Mouse (Mus musculus) CD8-positive naive resting alpha-beta T cell, adult 2 months (primary cell): ENCODE results near the gene Slc7a7.

Source experiments
- DNase-seq, 2 experiments: peaks; one replicate each; pipeline ENCODE4 v3.0.0; 2022; ENCODE audit warnings: low read depth in 2 of 2, low spot score in 2 of 2

Gene Slc7a7

GRCm38 (mm10) chr14:54432837-54433830 lies 15.6 kb upstream of the Slc7a7 start:
- no peak for DNase-seq

- DNase-seq, result peak; percentile 6 to 14
These were observed 14.7 kb upstream of the Slc7a7 start for GRCm38 (mm10) chr14:54432078-54432836.

- no peak for DNase-seq
These were observed 13.9 kb upstream of the Slc7a7 start, which contains the start of gene Mmp14 for GRCm38 (mm10) chr14:54431334-54432077. Gene Mmp14 (plus strand): TSS chr14:54431612.

GRCm38 (mm10) chr14:54430406-54431145 lies 13.0 kb upstream of the Slc7a7 start:
- no peak for DNase-seq

GRCm38 (mm10) chr14:54429332-54430093 lies 11.9 kb upstream of the Slc7a7 start:
- no peak for DNase-seq

GRCm38 (mm10) chr14:54428421-54428820 lies 10.8 kb upstream of the Slc7a7 start:
- no peak for DNase-seq

GRCm38 (mm10) chr14:54427696-54428095 lies 10.1 kb upstream of the Slc7a7 start:
- DNase-seq, result no peak

- peak; percentile 55 to 64 for DNase-seq
These were observed 9.3 kb upstream of the Slc7a7 start, which contains the start of gene Mrpl52 for GRCm38 (mm10) chr14:54426689-54427398. Gene Mrpl52 (plus strand): TSS chr14:54426909.

- DNase-seq, result no peak
These were observed 8.6 kb upstream of the Slc7a7 start for GRCm38 (mm10) chr14:54426003-54426688.

- no peak for DNase-seq
These were observed 8.0 kb upstream of the Slc7a7 start for GRCm38 (mm10) chr14:54425540-54425939.

- no peak for DNase-seq
These were observed 7.1 kb upstream of the Slc7a7 start for GRCm38 (mm10) chr14:54424634-54425033.

GRCm38 (mm10) chr14:54423406-54423805 lies 5.8 kb upstream of the Slc7a7 start:
- peak in 1 of 2 experiments; percentile 38 for DNase-seq

- no peak for DNase-seq
These were observed 3.4 kb upstream of the Slc7a7 start for GRCm38 (mm10) chr14:54421014-54421413.

- no peak for DNase-seq
These were observed 750 bp downstream of the Slc7a7 start for GRCm38 (mm10) chr14:54416830-54417229.

- DNase-seq, result no peak
These were observed 1.3 kb downstream of the Slc7a7 start for GRCm38 (mm10) chr14:54416229-54416775.

GRCm38 (mm10) chr14:54415241-54416020 lies 2.1 kb downstream of the Slc7a7 start:
- DNase-seq, result no peak
